Mouse (Mus musculus): Measurements from ENCODE around the gene Nfatc2. TPM values are rescaled to one million over a fixed set of nuclear protein-coding genes. Genes with fewer than 3 reads are reported as not detected.

Nfatc2 gene
- total RNA-seq, 2 experiments from 2014 or later, result 19.7 to 20.1 TPM

GRCm38 (mm10) chr2:168625091-168625490 is 23.6 kb upstream of the Nfatc2 start:
- no peak for DNase-seq (ENCODE audit: low spot score in 2 of 2)
- TF ChIP-seq CTCF (conservative IDR thresholded peaks at IDR 0.05), result no peak
- H3K27ac ChIP-seq, result no peak overlapping the region
- no peak overlapping the region for H3K4me3 ChIP-seq

- TF ChIP-seq CTCF (conservative IDR thresholded peaks at IDR 0.05), result no peak
- no peak overlapping the region for H3K27ac ChIP-seq
- H3K4me3 ChIP-seq, result no peak overlapping the region
- DNase-seq (ENCODE audit: low spot score in 2 of 2), result no peak
Observed at GRCm38 (mm10) chr2:168621111-168621802, 19.8 kb upstream of the Nfatc2 start.

DNA sequence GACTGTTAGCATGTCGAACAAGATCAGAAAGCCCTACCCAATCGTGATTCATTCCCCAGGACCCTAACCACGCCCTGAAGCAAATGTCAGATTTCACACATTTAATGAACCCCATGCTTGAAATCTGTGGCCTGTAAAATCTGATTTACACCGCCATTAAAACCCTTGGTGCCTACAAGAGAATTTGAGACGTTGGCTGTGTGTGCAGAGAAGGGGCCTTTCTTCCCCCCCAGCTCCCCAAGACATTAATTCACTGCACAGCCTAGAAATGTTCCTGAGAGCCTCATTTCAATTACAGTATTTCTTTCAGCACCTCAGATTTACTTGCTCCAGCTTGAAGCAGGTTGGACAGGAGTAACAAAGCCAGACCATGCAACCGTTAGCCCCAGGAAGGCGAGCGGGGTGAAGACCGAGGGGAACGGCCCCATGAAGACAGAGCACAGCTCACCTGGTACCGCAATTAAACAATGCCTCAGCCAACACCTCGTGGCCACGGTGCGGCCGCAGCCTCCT is 16.8 kb upstream of the Nfatc2 start:
- Histone ChIP-seq H3K27ac (no peak overlapping the region), H3K4me3 (no peak overlapping the region)
- no peak for DNase-seq (ENCODE audit: low spot score in 2 of 2)
- no peak for TF ChIP-seq CTCF (conservative IDR thresholded peaks at IDR 0.05)

GRCm38 (mm10) chr2:168615160-168615559 is 13.7 kb upstream of the Nfatc2 start:
- TF ChIP-seq CTCF (conservative IDR thresholded peaks at IDR 0.05), result no peak
- Histone ChIP-seq H3K27ac (no peak overlapping the region), H3K4me3 (no peak overlapping the region)
- DNase-seq (ENCODE audit: low spot score in 2 of 2), result no peak

DNA sequence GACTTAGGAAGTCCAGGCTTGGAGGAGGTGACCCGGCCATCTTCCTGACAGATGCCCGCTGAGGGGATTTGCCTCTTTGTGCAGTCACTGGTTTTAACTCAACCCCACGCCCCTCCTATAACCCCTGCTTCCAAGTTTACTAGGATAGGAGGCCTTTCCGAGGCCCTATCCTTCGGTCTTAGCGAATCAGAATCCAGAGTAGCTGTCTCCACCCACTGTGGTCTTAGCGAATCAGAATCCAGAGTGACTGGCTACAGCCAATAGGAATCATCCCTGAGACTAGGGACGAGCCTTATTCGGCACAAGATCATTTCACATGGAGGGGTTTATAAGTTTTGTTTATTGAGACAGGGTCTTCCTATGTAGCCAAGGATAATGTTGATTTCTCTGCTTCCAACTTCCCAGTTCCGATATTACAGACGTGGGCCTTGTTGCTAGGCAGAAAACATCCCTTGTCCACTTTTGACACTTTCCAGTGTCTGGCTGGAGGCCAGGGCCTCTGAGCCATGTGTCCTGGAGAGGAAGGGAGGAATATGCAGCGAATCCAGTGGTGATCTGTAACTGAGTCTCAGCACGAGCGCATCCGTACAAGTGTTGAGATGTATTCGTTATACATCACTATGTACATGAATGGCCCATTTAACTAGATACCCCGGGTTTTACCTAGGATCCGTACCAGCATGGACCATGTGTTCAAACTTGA is 12.9 kb upstream of the Nfatc2 start:
- no peak for TF ChIP-seq CTCF (conservative IDR thresholded peaks at IDR 0.05)
- no peak for DNase-seq (ENCODE audit: low spot score in 2 of 2)
- Histone ChIP-seq H3K27ac (no peak overlapping the region), H3K4me3 (no peak overlapping the region)

DNA sequence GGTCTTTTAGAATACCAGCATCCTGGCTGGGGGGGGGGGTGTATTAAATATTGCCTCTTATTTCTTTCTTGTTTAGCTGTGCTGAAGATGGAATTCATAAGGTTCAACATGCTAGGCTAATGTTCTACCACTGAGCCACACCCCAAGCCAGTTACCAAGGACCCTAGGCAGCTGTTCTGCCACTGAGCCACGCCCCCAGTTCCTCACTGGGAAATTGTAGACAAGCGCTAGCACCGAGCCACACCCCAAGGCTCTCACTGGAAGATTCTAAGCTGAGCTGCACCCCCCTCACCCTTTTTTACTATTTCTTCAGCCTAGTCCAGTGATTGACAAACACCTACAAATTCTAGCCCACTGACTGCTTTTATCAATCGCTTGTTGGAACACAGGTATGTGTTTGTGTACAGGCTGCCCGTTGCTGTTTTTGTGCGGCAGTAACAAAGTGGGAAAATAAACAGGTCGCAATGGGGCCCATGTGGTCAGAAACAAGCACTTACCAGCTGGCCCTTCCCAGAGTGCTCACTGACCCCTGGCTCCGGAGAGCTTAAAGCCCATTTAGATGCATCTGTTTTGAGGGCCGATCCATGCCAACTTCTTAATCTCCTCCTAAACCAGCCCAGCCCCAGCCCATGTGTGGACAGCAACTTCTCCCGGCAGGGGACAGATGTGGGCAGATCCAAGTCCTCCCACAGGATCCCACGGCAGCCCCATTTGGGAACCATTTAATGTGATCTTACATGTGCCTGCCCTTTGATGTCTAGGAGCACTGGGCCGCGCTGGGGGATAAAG is 11.8 kb upstream of the Nfatc2 start:
- TF ChIP-seq CTCF (conservative IDR thresholded peaks at IDR 0.05), result no peak
- Histone ChIP-seq H3K4me3 (no peak overlapping the region), H3K27ac (no peak overlapping the region)
- no peak for DNase-seq (ENCODE audit: low spot score in 2 of 2)

DNA sequence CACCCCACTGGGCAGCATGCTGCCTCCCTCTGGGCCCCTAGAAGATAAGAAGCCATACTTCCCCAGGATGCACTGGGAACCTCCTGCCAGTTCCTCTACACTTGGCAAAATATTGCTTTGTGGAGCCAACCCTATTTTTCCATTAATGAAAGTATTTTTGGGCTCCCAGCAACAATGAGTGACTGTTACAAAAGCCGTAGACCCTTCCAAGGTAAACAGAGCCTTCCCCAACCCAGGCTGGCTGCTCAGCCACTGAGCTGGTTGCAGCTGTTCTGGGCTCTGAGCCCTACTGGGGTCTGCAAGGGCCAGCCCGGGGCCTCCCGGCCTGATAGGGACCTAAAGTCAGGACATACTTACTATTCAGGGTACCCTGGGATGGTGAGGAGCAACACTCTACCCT is 9.5 kb upstream of the Nfatc2 start:
- TF ChIP-seq CTCF (conservative IDR thresholded peaks at IDR 0.05), result no peak
- Histone ChIP-seq H3K4me3 (no peak overlapping the region), H3K27ac (no peak overlapping the region)
- no peak for DNase-seq (ENCODE audit: low spot score in 2 of 2)

- H3K27ac ChIP-seq, result no peak overlapping the region
- no peak for DNase-seq (ENCODE audit: low spot score in 2 of 2)
- H3K4me3 ChIP-seq, result no peak overlapping the region
- no peak for TF ChIP-seq CTCF (conservative IDR thresholded peaks at IDR 0.05)
Observed at GRCm38 (mm10) chr2:168609653-168610248, 8.3 kb upstream of the Nfatc2 start.

GRCm38 (mm10) chr2:168608125-168608564 is 6.7 kb upstream of the Nfatc2 start:
- no peak for DNase-seq (ENCODE audit: low spot score in 2 of 2)
- Histone ChIP-seq H3K27ac (no peak overlapping the region), H3K4me3 (no peak overlapping the region)
- no peak for TF ChIP-seq CTCF (conservative IDR thresholded peaks at IDR 0.05)

- Histone ChIP-seq H3K27ac (no peak overlapping the region), H3K4me3 (no peak overlapping the region)
- no peak for DNase-seq (ENCODE audit: low spot score in 2 of 2)
- no peak for TF ChIP-seq CTCF (conservative IDR thresholded peaks at IDR 0.05)
Observed at GRCm38 (mm10) chr2:168604655-168605070, 3.2 kb upstream of the Nfatc2 start.

DNA sequence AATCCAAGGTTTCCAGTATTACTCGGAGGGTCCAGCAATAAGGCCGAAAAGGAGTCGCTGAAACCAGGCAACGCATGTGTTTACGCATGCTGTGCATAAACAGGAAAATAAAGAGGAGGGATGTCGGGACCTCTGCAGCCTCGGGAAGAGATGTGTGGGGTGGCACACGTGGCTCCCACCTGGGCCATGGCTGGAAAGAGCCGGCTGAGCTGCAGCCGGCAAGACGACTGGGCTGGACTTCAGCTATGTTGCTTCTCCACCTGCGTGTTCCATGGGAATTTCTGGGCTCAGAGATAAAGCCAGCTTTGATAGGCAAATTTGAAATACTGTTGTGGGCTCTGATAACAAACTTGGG is 907 bp upstream of the Nfatc2 start:
- H3K27ac ChIP-seq, result no peak overlapping the region
- no peak for DNase-seq (ENCODE audit: low spot score in 2 of 2)
- no peak overlapping the region for H3K4me3 ChIP-seq
- no peak for TF ChIP-seq CTCF (conservative IDR thresholded peaks at IDR 0.05)

- Histone ChIP-seq H3K27ac (peak overlapping the region; percentile 89), H3K4me3 (peak overlapping the region; percentile 75)
- peak in 1 of 2 experiments; percentile 61 for DNase-seq (ENCODE audit: low spot score in 2 of 2)
- TF ChIP-seq CTCF (conservative IDR thresholded peaks at IDR 0.05), result no peak
Observed at GRCm38 (mm10) chr2:168600750-168601490, 537 bp downstream of the Nfatc2 start.
